Comparison of ENCODE assay signal across 8 mouse cellular contexts in the genomic region with DNA sequence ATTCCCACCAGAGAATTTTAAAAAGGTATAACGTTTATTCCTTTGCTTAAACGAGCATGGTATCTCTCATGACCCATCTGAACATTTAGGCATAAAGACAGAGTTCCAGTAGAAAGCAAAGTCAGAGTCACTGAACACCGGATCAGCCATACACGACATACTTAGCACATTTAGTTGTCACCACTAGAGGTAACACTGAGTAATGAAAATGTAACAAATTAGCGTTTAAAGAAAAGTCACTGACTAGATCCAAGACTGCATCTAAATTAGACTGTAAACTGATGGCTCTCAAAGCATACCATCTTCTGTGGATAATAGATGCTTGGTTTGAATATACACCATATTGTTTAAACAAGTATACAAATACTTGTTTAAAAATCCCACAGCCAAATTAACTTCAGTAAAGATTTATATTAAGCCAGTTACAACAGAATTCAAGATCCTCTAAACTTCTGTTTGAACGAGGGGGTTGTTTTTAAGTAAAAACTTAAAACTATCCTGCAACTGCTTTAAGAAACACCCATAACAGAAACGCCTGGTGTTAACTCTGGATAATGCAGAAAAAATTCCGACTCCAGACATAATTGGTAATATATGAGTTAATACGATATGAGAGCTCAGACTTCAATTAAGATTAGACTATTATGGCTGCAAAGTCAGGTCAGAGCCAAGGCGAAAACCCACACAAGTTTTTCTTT. TPM values are rescaled to one million over a fixed set of nuclear protein-coding genes. Genes with fewer than 3 reads are reported as not detected.
DNase-seq lines count a peak whose midpoint lies in the region; ATAC-seq lines count a peak whose summit lies in the region.

No protein-coding gene starts in this region.

- peak overlapping the region; percentile 59 for H3K4me2 ChIP-seq in lung, embryonic 16.5 days (ENCODE audit: low read depth, low read length)
- peak overlapping the region; percentile 72 for H3K4me2 ChIP-seq in hindbrain, embryonic 14.5 days (replicated peaks)
- peak overlapping the region; percentile 69 for H3K4me2 ChIP-seq in midbrain, embryonic 15.5 days

- no peaks in the 10 kb centered on the region for H3K9me3 ChIP-seq in lung, embryonic 16.5 days (ENCODE audit: control insufficient read depth, low read length)
- H3K9me3 ChIP-seq in hindbrain, embryonic 14.5 days (ENCODE audit: control insufficient read depth, low read length): no peaks in the 10 kb centered on the region
- no peaks in the 10 kb centered on the region for H3K9me3 ChIP-seq in midbrain, embryonic 15.5 days

- H3K9ac ChIP-seq in lung, embryonic 16.5 days (ENCODE audit: low read length): peak overlapping the region; percentile 66
- H3K9ac ChIP-seq in hindbrain, embryonic 14.5 days: peak overlapping the region; percentile 66
- peak overlapping the region; percentile 63 for H3K9ac ChIP-seq in midbrain, embryonic 15.5 days

- H3K4me1 ChIP-seq in lung, embryonic 16.5 days (replicated peaks; ENCODE audit: control insufficient read depth, insufficient read depth, low read length): peaks cover 5% of the 10 kb centered on the region; the same call in 1 of the 2 replicates
- peaks cover 11% of the 10 kb centered on the region for H3K4me1 ChIP-seq in hindbrain, embryonic 14.5 days (replicated peaks; ENCODE audit: control insufficient read depth, insufficient read depth, low read length)
- H3K4me1 ChIP-seq in midbrain, embryonic 15.5 days: peaks cover 15% of the 10 kb centered on the region

- WGBS in lung, embryonic 16.5 days: 18% methylated on average over 10 of the region's 10 CpGs
- WGBS in hindbrain, embryonic 14.5 days: 30% methylated on average over 10 of the region's 10 CpGs
- 27% methylated on average over 10 of the region's 10 CpGs for WGBS in midbrain, embryonic 15.5 days

- no peak for DNase-seq in lung, adult 18-20 months
- peak; percentile 14 for DNase-seq in c-Kit-positive CD71-negative TER-119-negative erythroid progenitor cells, embryonic 14.5 days (ENCODE audit: low read depth)
- DNase-seq in hindbrain, embryonic 14.5 days (ENCODE audit: low spot score): no peak
- DNase-seq in adrenal gland, postnatal 10 days: no peak
- no peak for DNase-seq in kidney, adult 18-20 months
- DNase-seq in lung, postnatal 14 days: no peak

- H3K27ac ChIP-seq in lung, embryonic 16.5 days (ENCODE audit: low read length): no peak overlapping the region
- no peak overlapping the region for H3K27ac ChIP-seq in hindbrain, embryonic 14.5 days
- H3K27ac ChIP-seq in midbrain, embryonic 15.5 days: peak overlapping the region; percentile 83; the same call in 1 of the 2 replicates

- peak overlapping the region; percentile 79 for H3K4me3 ChIP-seq in lung, embryonic 16.5 days (ENCODE audit: low read length)
- peak overlapping the region; percentile 86 for H3K4me3 ChIP-seq in hindbrain, embryonic 14.5 days (replicated peaks; ENCODE audit: low read length)
- H3K4me3 ChIP-seq in midbrain, embryonic 15.5 days: peak overlapping the region; percentile 55

- ATAC-seq in lung, embryonic 16.5 days (ENCODE audit: low read depth): no peak
- no peak for ATAC-seq in hindbrain, embryonic 14.5 days (ENCODE audit: low FRiP score)
- no peak for ATAC-seq in midbrain, embryonic 15.5 days (replicated peaks)

- peaks cover 11% of the 10 kb centered on the region for H3K36me3 ChIP-seq in lung, embryonic 16.5 days (ENCODE audit: control insufficient read depth, insufficient read depth, low read length)
- H3K36me3 ChIP-seq in hindbrain, embryonic 14.5 days (replicated peaks; ENCODE audit: control insufficient read depth, insufficient read depth): peaks cover 13% of the 10 kb centered on the region
- H3K36me3 ChIP-seq in midbrain, embryonic 15.5 days (replicated peaks): peaks cover 9% of the 10 kb centered on the region; the same call in 1 of the 2 replicates

- no peaks in the 10 kb centered on the region for H3K27me3 ChIP-seq in lung, embryonic 16.5 days (ENCODE audit: control insufficient read depth, insufficient read depth, low read depth, low read length)
- H3K27me3 ChIP-seq in hindbrain, embryonic 14.5 days (ENCODE audit: control insufficient read depth, insufficient read depth, low read length): no peaks in the 10 kb centered on the region
- H3K27me3 ChIP-seq in midbrain, embryonic 15.5 days (replicated peaks): no peaks in the 10 kb centered on the region

RNA-seq across cellular contexts. Expression of gene 4930579G24Rik, which starts 1.2 kb away (rescaled TPM):
- 28.3 and 32.0 TPM in 2 replicates for polyA plus RNA-seq in lung, embryonic 16.5 days (2015; fragmentation: Nextera tagmentation; extraction: Ambion mirVana)
- 6.2 and 7.6 TPM in 2 replicates for polyA plus RNA-seq in hindbrain, embryonic 14.5 days (2014; fragmentation: Nextera tagmentation; extraction: Ambion mirVana)
- 6.3 and 7.7 TPM in 2 replicates for polyA plus RNA-seq in midbrain, embryonic 15.5 days (2015; fragmentation: Nextera tagmentation; extraction: Ambion mirVana)
- total RNA-seq in adrenal gland, postnatal 10 days (2021): 1 to 10 TPM; 5.5 to 5.7 TPM

RNA-seq across cellular contexts. Expression of gene Etfdh, which starts 1.7 kb away (rescaled TPM):
- 56.3 and 56.9 TPM in 2 replicates for polyA plus RNA-seq in lung, embryonic 16.5 days (2015; fragmentation: Nextera tagmentation; extraction: Ambion mirVana)
- 44.9 and 45.9 TPM in 2 replicates for polyA plus RNA-seq in hindbrain, embryonic 14.5 days (2014; fragmentation: Nextera tagmentation; extraction: Ambion mirVana)
- polyA plus RNA-seq in midbrain, embryonic 15.5 days (2015; fragmentation: Nextera tagmentation; extraction: Ambion mirVana): 40.2 and 45.7 TPM in 2 replicates
- 100 to 1,000 TPM; 567 to 579 TPM for total RNA-seq in adrenal gland, postnatal 10 days (2021)

RNA-seq across cellular contexts. Expression of gene Ppid, which starts 36.5 kb away (rescaled TPM):
- 150 and 152 TPM in 2 replicates for polyA plus RNA-seq in lung, embryonic 16.5 days (2015; fragmentation: Nextera tagmentation; extraction: Ambion mirVana)
- polyA plus RNA-seq in hindbrain, embryonic 14.5 days (2014; fragmentation: Nextera tagmentation; extraction: Ambion mirVana): 151 and 157 TPM in 2 replicates
- polyA plus RNA-seq in midbrain, embryonic 15.5 days (2015; fragmentation: Nextera tagmentation; extraction: Ambion mirVana): 139 and 141 TPM in 2 replicates
- total RNA-seq in adrenal gland, postnatal 10 days (2021): 10 to 100 TPM; 40.5 to 45.7 TPM
